Mouse (Mus musculus): ENCODE measurements around the gene 1110012L19Rik.
A peak's percentile ranks its signal among the peaks of the same experiment; 100 is the strongest.
"Not testable (repeated sequence)": the region's sequence is repeated elsewhere in the genome, so short reads cannot be mapped to it uniquely, and the experiment has no call there.

1110012L19Rik gene

GRCm38 (mm10) chrX:70385276-70385961 lies at the start of gene 1110012L19Rik:
Gene 1110012L19Rik (plus strand): TSS chrX:70385877.
- DNase-seq (ENCODE audit: low read depth, low spot score), result peak; percentile 90

DNA sequence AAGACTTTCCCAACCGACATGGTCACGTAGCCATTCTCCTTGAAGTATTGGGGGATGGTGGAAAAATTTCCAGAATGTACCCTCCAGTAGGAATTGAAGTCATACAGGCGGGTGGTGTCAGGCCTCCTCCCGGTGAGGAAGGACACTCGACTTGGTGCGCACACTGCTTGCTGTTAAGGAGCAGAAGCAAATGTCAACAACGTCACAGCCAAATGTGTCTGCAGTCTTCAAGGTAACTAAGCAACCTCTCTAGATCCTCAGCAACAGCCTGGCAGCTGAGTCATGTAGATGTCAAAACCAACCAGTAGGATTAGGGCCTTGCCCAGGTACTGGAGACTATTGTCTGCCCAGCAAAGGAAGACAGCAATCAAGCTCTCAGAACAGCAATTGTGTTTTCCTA lies 22.7 kb upstream of the 1110012L19Rik start:
- no peak for DNase-seq (ENCODE audit: low read depth, low spot score)

DNA sequence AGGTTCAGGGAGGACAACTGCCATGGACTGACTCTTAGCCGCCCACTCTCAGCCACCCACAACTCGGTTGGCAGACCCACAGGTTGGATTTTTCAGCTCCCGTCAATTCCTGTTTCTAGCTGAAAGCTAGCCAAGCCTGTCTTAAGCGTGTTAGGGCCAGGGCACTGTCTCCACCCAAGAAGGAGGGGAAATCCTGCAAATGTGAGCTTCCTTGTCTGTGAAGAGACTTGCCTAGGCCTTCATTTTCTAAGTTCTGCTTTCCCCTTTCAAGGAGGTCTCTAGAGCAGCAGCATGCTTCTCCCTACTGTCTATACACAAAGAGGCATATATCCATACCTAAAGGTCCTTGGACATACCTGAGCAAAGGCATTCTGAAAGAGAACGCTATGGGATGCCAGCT lies 22.2 kb upstream of the 1110012L19Rik start:
- DNase-seq (ENCODE audit: low read depth, low spot score), result no peak

DNA sequence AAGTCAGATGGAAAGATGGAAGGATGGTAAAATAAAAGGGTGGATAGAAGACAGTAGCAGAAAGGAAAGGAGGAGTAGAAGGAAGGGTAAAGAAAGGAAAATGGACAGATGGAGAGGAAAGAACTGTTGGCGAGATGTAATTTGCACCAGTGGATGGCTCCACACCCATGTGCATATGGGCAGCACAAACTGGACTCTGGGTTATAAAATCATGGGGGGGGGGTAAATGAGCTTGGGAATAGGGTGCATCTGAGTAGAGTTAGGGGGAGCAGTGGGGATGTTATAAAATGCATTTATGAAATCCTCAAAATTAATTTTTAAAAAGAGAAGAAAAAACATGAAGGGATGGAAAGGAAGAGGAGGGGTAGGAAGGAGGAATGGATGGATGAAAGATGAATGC lies 21.5 kb upstream of the 1110012L19Rik start:
- no peak for DNase-seq (ENCODE audit: low read depth, low spot score)

DNA sequence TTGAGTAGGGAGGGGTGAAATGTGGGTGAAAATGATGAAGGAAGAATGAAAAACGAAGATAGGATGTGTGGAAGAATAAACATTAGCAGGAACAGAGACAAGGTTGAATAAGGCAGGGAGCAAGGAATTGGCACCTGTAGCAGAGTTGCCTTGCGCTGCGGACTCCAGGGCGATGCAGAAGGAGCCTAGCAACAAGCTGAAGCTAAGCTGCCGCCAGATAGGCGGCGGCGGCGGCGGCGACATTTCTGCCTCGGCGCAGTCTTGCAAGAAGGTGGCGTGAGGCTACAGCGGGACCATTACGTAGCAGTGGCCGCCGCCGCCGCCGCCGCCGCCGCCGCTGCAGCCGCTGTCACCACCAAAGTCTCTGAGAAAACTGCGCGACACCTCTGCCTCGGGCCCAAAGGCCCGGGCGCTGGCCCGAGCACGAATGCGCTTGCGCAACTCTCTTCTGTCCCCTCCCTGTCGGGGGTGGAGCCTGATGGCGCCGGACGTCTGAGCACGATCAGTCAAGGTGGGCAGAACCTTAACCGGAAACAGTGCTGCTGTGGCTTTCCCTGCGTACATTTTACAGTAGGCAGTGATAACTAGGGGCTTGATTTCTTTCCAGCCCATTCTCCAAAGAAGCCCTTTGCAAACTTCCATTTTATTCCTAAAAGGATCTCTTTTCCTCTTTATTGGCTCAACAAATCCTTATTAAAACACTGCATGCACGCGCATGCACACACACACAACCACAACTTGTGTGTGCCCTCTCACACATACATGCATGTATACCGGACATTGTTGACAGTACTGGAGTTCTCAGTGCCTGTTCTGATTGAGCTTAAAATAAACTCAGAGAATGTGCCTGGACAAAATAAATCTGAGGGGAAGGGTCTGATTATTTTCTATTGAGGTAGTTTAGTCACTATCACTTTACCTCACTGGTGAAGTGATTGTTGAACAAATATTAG lies 20.7 kb upstream of the 1110012L19Rik start, which contains the start of gene Ids:
Ids (minus strand) TSS at position 424 of the 953 bp plus-strand sequence.
- DNase-seq (ENCODE audit: low read depth, low spot score), result peak; percentile 89

DNA sequence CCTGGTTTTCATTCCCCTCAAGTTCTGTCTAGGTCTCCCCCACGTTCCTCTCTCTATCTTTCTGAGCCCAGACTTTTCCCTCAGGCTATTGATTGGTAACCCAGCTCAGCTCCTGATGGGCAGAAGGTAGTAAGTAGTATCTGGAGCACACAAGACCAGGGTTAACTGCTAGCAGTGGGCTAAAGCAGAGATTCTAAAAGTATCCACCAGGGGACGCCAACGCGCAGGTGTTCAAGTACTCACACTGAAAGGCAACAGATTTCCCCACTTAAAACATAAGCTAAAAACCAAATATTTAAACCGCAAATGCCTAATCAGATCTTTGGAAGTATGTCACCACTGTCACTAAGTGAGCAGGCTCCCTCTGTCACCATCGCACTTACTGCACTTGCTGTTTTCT lies 15.9 kb upstream of the 1110012L19Rik start:
- DNase-seq (ENCODE audit: low read depth, low spot score), result not testable (repeated sequence)

DNA sequence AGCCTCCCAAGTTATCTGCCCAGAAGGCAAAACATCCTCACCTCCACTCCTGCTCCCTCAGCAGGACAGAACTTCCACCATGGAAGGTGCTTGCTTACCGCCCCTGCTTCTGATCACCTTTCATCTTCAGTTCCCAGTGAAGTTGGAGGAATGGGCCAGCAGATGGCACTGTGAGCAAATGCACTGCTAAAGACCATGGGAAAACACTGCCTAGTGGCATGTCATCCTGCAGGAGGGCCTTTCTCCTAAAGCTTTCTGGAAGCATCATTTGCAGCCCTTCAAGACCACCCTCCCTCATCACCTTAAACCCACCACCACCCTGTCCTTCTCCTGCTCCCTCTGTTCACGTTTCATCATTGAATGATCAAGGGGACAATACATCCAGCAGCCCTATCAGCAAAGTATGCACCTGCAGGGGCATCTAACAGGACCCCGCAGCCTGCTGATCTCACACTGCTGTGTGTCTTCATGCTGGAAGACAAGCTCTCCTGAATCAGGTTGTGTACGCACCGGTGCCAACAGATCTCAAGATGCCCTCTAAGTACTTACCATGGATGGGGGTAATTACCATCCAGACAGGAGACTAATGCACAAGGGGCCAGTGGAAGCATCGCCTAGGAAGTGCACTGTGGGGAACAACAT lies 11.1 kb upstream of the 1110012L19Rik start:
- not testable (repeated sequence) for DNase-seq (ENCODE audit: low read depth, low spot score)

DNA sequence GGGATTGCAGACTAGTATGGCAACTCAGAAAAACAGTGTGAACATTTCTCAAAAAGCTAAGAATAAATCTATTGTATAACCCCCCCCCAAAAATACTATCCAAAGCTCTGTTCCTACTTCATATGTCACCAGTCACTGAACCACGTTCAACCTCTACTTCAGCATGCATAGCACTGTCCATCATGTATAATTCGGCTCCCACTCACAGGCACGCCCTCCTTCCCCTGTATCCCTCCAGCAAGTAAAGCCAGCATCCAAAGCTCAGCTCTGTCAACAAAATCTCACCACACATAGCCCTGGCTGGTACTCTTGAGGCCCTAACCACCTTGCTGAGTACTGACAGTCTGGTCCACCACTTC lies 781 bp upstream of the 1110012L19Rik start:
- no peak for DNase-seq (ENCODE audit: low read depth, low spot score)

DNA sequence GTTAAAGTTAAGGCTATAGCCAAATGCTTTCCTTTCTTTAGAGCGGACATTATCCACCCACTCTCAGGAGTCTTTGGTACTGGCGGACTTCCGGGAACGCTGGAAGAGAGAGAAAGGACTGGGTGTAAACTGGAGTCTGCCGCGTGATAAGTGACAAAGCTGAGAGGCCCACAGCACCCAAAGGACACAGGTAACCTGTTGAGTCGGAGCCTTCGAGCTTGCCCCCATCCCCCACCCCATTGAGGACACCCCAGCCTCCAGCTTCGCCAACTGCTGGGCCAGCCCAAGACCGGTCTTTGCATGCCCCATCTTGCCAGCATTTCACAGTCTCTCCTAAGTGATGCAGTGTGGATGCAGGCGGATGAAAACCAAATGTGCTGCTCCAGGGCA lies 280 bp downstream of the 1110012L19Rik start:
- DNase-seq (ENCODE audit: low read depth, low spot score), result no peak

DNA sequence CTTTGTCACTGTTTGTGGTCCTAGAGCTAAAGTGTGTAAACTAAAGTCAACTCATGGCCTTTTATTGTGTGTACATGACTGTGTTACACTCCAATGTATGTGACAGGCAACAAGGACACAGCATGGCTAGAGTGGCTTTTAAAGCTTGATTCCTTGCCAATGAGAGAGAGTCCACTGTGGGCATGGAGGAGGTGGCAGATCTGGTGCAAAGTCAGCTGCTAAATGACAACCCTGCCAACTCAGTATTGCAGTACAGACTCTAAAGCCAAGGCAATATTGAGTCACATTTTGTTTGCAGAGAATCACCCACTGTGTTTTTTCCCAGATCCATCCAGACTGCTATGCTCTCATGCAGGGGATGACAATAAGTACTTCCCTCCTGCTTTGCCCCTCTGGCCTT lies 7.0 kb downstream of the 1110012L19Rik start:
- DNase-seq (ENCODE audit: low read depth, low spot score), result not testable (repeated sequence)

DNA sequence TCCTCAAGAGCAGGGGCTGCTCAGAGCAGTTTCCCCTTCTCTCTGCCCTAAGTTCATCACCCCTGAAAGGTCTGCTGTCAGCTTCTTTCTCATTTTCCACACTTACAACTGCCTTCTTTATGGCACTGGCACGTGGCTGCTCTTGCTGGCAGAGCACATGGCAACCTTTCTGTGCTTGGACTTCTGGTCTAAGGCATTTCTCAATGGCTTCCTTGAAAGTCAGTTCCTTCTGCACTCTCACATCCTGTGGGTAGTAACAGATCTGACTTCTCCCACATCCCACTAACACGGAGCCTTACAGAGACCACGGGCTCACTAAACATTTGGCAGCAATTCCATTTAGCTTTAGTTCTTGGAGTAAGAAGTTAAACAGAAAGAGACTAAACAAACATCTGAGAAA lies 39.8 kb downstream of the 1110012L19Rik start:
- DNase-seq (ENCODE audit: low read depth, low spot score), result not testable (repeated sequence)

All from CD4-positive helper T cell, adult 2 months (primary cell).